Mouse (Mus musculus) spleen, postnatal 10 days (tissue): ENCODE data around the gene Bcl2l11.

Experiments used
- DNase-seq, 2 experiments: peaks; one replicate each; pipeline ENCODE4 v3.0.0; 2021 to 2022; ENCODE audit warnings: low spot score in 2 of 2

The Bcl2l11 gene

GRCm38 (mm10) chr2:128138924-128139323 lies 13.1 kb downstream of the Bcl2l11 start:
- no peak for DNase-seq

GRCm38 (mm10) chr2:128139781-128140180 lies 13.9 kb downstream of the Bcl2l11 start:
- DNase-seq, result no peak

- no peak for DNase-seq
Measured at GRCm38 (mm10) chr2:128140183-128140582, 14.3 kb downstream of the Bcl2l11 start.

GRCm38 (mm10) chr2:128143992-128144391 lies 18.2 kb downstream of the Bcl2l11 start:
- DNase-seq, result no peak

GRCm38 (mm10) chr2:128145433-128145832 lies 19.6 kb downstream of the Bcl2l11 start:
- DNase-seq, result no peak

GRCm38 (mm10) chr2:128149596-128149995 lies 23.8 kb downstream of the Bcl2l11 start:
- DNase-seq, result no peak

- DNase-seq, result no peak
Measured at GRCm38 (mm10) chr2:128152211-128152610, 26.4 kb downstream of the Bcl2l11 start.

GRCm38 (mm10) chr2:128152845-128153550 lies 27.2 kb downstream of the Bcl2l11 start:
- DNase-seq, result peak in 1 of 2 experiments; percentile 65

GRCm38 (mm10) chr2:128153551-128153910 lies 27.7 kb downstream of the Bcl2l11 start:
- peak in 1 of 2 experiments; percentile 31 for DNase-seq

- peak in 1 of 2 experiments; percentile 78 for DNase-seq
Measured at GRCm38 (mm10) chr2:128155412-128156066, 29.7 kb downstream of the Bcl2l11 start.

GRCm38 (mm10) chr2:128156067-128156462 lies 30.2 kb downstream of the Bcl2l11 start:
- DNase-seq, result no peak

- DNase-seq, result no peak
Measured at GRCm38 (mm10) chr2:128156557-128157412, 30.9 kb downstream of the Bcl2l11 start.

- no peak for DNase-seq
Measured at GRCm38 (mm10) chr2:128158734-128159410, 33.0 kb downstream of the Bcl2l11 start.

- no peak for DNase-seq
Measured at GRCm38 (mm10) chr2:128159619-128160125, 33.8 kb downstream of the Bcl2l11 start.

GRCm38 (mm10) chr2:128163177-128163576 lies 37.3 kb downstream of the Bcl2l11 start:
- DNase-seq, result no peak

GRCm38 (mm10) chr2:128166623-128167423 lies 41.0 kb downstream of the Bcl2l11 start:
- peak in 1 of 2 experiments; percentile 53 for DNase-seq

GRCm38 (mm10) chr2:128167930-128168329 lies 42.1 kb downstream of the Bcl2l11 start:
- no peak for DNase-seq

- DNase-seq, result no peak
Measured at GRCm38 (mm10) chr2:128169486-128169885, 43.6 kb downstream of the Bcl2l11 start.

- no peak for DNase-seq
Measured at GRCm38 (mm10) chr2:128169972-128170371, 44.1 kb downstream of the Bcl2l11 start.

GRCm38 (mm10) chr2:128170614-128171013 lies 44.8 kb downstream of the Bcl2l11 start:
- no peak for DNase-seq

GRCm38 (mm10) chr2:128172266-128172665 lies 46.4 kb downstream of the Bcl2l11 start:
- DNase-seq, result no peak
